Mouse (Mus musculus): ENCODE measurements around the gene Kmt5a. TPM values are rescaled to one million over a fixed set of nuclear protein-coding genes. Genes with fewer than 3 reads are reported as not detected.

Kmt5a gene
- 12.3 and 15.4 TPM in 2 replicates for polyA plus RNA-seq (2015; fragmentation: Nextera tagmentation; extraction: Ambion mirVana)

DNA sequence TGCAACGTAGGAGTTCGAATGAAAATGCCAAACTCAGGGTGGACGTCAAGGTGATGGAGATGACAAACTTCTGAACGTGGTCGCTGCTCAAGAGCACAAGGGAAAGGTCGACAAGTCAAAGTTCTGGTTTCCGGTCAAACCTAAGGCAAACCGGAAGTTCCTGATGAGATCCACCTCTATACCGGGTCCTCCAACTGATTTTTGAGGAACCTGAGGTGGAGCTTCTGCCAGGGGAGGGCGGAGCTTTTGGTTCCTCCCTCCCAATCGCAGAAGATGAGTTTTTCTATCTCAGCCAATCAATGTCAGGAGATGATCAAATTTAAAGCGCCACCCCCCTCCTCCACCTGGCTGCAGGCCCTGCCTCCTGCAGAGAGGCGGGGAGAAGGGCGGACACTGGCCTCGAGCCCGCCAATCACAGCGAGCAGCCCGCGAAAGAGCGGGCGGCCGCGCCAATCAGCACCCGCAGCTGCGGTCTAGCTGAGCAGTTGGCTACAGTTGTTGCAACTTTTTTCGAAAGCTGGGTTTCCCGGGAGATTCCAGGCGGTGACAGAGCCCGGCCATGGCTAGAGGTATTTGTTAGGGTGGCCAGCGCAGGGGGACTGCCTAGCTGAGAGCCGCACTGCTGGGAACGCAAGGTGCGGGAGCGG, at the start of gene Kmt5a:
Kmt5a (plus strand) TSS at position 484 of the 647 bp plus-strand sequence.
- peak; percentile 98 for ATAC-seq
- H3K4me2 ChIP-seq (ENCODE audit: low read length): peak within 1 kb of the TSS; percentile 100
- H3K4me1 ChIP-seq (ENCODE audit: control insufficient read depth, insufficient read depth, low read length): peaks cover 10% of the 10 kb centered on the region
- H3K9me3 ChIP-seq (replicated peaks; ENCODE audit: control insufficient read depth, low read length, poor library complexity, severe bottlenecking): no peaks in the 10 kb centered on the region
- H3K27ac ChIP-seq (ENCODE audit: low read length): peak within 1 kb of the TSS; percentile 40
- peak within 1 kb of the TSS; percentile 54 for H3K4me3 ChIP-seq (ENCODE audit: low read depth, low read length)
- peak within 1 kb of the TSS; percentile 72 for H3K9ac ChIP-seq (ENCODE audit: low read depth, low read length)
- no peaks in the 10 kb centered on the region for H3K36me3 ChIP-seq (ENCODE audit: control insufficient read depth, insufficient read depth, low read length)
- under 1% methylated on average over 34 of the region's 34 CpGs for WGBS
- H3K27me3 ChIP-seq (ENCODE audit: control insufficient read depth, insufficient read depth, low read depth, low read length): no peaks in the 10 kb centered on the region

DNA sequence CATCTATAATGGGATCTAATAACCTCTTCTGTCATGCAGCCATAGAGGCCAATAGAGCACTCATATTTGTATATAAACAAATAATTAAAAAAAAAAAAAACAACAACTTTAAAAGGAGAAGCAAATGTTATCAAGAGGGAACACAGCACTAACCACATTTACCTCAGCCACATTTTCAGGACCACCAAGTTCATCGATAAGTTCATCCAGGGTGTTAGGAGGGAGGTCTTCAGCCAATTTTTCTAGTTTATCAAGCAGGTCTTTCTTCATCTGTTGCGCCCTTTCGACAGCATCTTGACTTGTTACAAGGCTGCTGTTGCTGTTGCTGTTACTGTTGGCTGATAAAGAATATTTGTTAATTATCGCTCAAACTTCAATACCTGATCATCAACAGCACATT, 47.3 kb upstream of the Kmt5a start:
- Histone ChIP-seq H3K4me1 (ENCODE audit: control insufficient read depth, insufficient read depth, low read length) (no peaks in the 10 kb centered on the region), H3K9ac (ENCODE audit: low read depth, low read length) (no peak overlapping the region), H3K4me3 (ENCODE audit: low read depth, low read length) (no peak overlapping the region), H3K4me2 (ENCODE audit: low read length) (no peak overlapping the region), H3K27ac (ENCODE audit: low read length) (no peak overlapping the region), H3K27me3 (ENCODE audit: control insufficient read depth, insufficient read depth, low read depth, low read length) (no peaks in the 10 kb centered on the region), H3K36me3 (ENCODE audit: control insufficient read depth, insufficient read depth, low read length) (peaks cover 29% of the 10 kb centered on the region), H3K9me3 (replicated peaks; ENCODE audit: control insufficient read depth, low read length, poor library complexity, severe bottlenecking) (no peaks in the 10 kb centered on the region)
- no peak for ATAC-seq
- WGBS: 97% methylated on average over 4 of the region's 4 CpGs

DNA sequence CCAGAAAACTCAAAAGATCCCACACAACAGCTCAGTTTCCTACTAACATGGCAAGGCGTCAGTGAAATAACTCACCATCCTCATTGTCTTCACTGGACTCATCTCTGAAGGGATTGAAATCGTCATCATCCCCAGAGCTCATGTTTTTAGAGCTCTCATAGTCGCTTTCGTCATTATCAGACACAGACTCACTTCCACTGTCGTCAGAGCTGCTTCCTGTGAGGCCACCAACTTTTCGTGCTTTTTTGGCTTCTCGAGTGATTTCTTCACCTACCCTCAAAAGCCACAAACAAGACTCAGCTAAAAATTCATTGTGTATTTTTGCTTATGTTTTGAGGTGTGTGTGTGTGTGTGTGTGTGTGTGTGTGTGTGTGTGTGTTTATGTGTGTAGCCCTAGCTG, 46.0 kb upstream of the Kmt5a start:
- ATAC-seq: no peak
- WGBS: 94% methylated on average over 7 of the region's 7 CpGs
- H3K36me3 ChIP-seq (ENCODE audit: control insufficient read depth, insufficient read depth, low read length): peaks cover 30% of the 10 kb centered on the region

DNA sequence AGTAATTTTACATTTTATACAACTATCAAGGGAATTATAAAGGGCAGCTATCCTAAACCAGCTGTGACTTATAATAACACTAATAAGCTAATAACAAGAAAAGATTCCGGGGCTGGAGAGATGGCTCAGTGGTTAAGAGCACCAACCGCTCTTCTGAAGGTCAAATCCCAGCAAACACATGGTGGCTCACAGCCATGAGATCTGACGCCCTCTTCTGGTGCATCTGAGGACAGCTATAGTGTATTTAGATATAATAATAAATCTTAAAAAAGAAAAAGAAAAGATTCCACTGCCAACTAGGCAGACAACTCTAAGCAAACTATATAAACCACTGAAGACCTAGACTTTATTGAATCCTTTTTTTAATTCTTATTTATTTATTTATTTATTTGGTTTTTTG, 28.9 kb upstream of the Kmt5a start:
- Histone ChIP-seq H3K4me2 (ENCODE audit: low read length) (no peak overlapping the region), H3K9me3 (replicated peaks; ENCODE audit: control insufficient read depth, low read length, poor library complexity, severe bottlenecking) (no peaks in the 10 kb centered on the region), H3K27ac (ENCODE audit: low read length) (no peak overlapping the region), H3K36me3 (ENCODE audit: control insufficient read depth, insufficient read depth, low read length) (peaks cover 18% of the 10 kb centered on the region), H3K4me1 (ENCODE audit: control insufficient read depth, insufficient read depth, low read length) (no peaks in the 10 kb centered on the region), H3K4me3 (ENCODE audit: low read depth, low read length) (no peak overlapping the region), H3K9ac (ENCODE audit: low read depth, low read length) (no peak overlapping the region), H3K27me3 (ENCODE audit: control insufficient read depth, insufficient read depth, low read depth, low read length) (no peaks in the 10 kb centered on the region)
- no peak for ATAC-seq
- 81% methylated on average over 3 of the region's 3 CpGs for WGBS

More for the DNA sequence above, 46.0 kb upstream of the Kmt5a start:
- no peaks in the 10 kb centered on the region for H3K9me3 ChIP-seq (replicated peaks; ENCODE audit: control insufficient read depth, low read length, poor library complexity, severe bottlenecking)
- H3K4me3 ChIP-seq (ENCODE audit: low read depth, low read length): no peak overlapping the region
- no peak overlapping the region for H3K4me2 ChIP-seq (ENCODE audit: low read length)
- H3K27me3 ChIP-seq (ENCODE audit: control insufficient read depth, insufficient read depth, low read depth, low read length): no peaks in the 10 kb centered on the region
- H3K9ac ChIP-seq (ENCODE audit: low read depth, low read length): no peak overlapping the region
- no peak overlapping the region for H3K27ac ChIP-seq (ENCODE audit: low read length)
- H3K4me1 ChIP-seq (ENCODE audit: control insufficient read depth, insufficient read depth, low read length): no peaks in the 10 kb centered on the region

DNA sequence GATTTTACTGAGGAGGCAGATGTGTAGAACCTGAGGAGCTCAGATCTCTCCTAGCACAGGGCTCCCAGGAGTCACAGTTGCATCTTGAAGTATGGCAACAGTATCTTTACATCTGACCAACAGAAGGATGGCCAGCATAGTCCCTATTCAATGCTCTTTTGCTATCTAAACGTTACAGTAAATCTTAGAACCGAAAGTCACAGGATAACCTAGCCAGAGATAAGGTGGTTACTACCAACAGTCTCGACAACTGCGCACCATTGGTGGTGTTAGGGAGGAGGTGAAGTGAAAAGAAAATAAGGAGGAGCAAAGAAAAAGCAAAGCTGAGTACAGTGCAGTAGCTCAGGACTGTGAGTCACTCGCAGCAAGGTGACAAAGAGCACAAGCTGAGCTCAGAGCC, 27.6 kb upstream of the Kmt5a start:
- Histone ChIP-seq H3K4me2 (ENCODE audit: low read length) (no peak overlapping the region), H3K27me3 (ENCODE audit: control insufficient read depth, insufficient read depth, low read depth, low read length) (no peaks in the 10 kb centered on the region), H3K9me3 (replicated peaks; ENCODE audit: control insufficient read depth, low read length, poor library complexity, severe bottlenecking) (no peaks in the 10 kb centered on the region), H3K27ac (ENCODE audit: low read length) (no peak overlapping the region), H3K4me3 (ENCODE audit: low read depth, low read length) (no peak overlapping the region), H3K9ac (ENCODE audit: low read depth, low read length) (no peak overlapping the region), H3K4me1 (ENCODE audit: control insufficient read depth, insufficient read depth, low read length) (no peaks in the 10 kb centered on the region), H3K36me3 (ENCODE audit: control insufficient read depth, insufficient read depth, low read length) (peaks cover 15% of the 10 kb centered on the region)
- 93% methylated on average over 5 of the region's 5 CpGs for WGBS
- ATAC-seq: no peak

DNA sequence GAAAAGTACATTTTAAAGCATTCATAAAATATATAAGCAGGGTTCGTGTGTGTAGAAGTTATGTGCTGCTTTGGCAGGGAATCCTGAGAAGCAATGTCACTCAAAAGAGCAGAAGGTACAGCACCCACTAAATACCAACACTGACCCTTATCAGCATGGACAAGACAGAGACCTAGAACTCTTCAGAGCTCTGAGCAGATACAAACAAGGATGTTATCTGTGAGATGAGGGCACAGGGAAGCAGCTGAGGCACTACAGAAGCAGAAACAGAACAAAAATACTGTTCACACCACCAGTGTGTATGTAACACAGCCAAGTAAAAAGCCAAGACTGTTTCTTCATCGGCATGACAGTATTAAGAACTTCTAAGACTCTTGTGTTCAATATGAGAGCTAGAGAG, 20.8 kb upstream of the Kmt5a start:
- Histone ChIP-seq H3K36me3 (ENCODE audit: control insufficient read depth, insufficient read depth, low read length) (no peaks in the 10 kb centered on the region), H3K4me2 (ENCODE audit: low read length) (no peak overlapping the region), H3K27me3 (ENCODE audit: control insufficient read depth, insufficient read depth, low read depth, low read length) (no peaks in the 10 kb centered on the region), H3K9ac (ENCODE audit: low read depth, low read length) (no peak overlapping the region), H3K27ac (ENCODE audit: low read length) (no peak overlapping the region), H3K4me1 (ENCODE audit: control insufficient read depth, insufficient read depth, low read length) (peaks cover 2% of the 10 kb centered on the region), H3K9me3 (replicated peaks; ENCODE audit: control insufficient read depth, low read length, poor library complexity, severe bottlenecking) (no peaks in the 10 kb centered on the region), H3K4me3 (ENCODE audit: low read depth, low read length) (no peak overlapping the region)
- no peak for ATAC-seq
- 95% methylated on average over 2 of the region's 2 CpGs for WGBS

DNA sequence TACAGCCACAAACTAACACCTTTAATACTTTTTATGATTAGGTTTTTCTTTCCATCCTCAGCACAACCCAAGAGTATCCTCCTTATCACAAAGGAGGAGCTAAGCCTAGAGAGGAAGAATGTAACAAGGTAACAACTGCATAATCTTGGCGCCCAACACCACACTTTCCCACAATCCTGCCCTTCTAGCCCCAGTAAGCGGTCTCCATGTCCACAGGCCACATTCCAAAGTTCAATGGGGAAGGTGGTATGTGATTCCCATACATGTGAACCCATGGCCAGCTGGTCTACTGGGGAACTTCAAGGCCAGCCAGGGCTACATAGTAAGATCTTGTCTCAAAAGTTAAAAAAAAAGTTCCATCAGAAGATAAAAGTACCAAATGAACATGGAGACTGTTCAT, 17.9 kb upstream of the Kmt5a start:
- WGBS: 89% methylated on average over 2 of the region's 2 CpGs
- peaks cover 10% of the 10 kb centered on the region for H3K4me1 ChIP-seq (ENCODE audit: control insufficient read depth, insufficient read depth, low read length)
- ATAC-seq: no peak

DNA sequence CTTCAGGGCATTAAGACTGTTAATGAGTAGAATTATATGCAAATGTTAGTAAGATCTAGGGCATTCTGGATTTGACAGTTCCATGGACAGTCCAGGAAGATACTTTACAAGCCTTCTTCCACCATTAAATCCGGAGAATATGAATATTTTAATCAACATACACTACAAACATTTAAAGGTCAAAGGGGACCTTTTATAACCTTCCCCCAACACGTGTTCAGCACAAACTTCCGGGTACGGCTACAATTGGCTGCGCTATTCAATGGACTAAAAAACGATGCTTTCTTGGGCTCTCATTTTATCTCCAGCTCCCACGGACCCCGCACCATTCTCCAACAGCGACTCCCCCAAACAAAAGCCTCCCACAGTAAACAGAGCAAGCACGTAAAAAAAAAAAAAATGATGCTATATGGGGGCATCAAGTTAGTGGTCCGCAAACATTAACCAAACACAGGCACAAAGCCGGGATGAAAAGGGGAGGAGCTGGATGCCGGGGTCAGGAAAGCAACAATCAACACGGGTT, 15.5 kb upstream of the Kmt5a start:
- peak overlapping the region; percentile 89 for H3K27ac ChIP-seq (ENCODE audit: low read length)
- no peaks in the 10 kb centered on the region for H3K36me3 ChIP-seq (ENCODE audit: control insufficient read depth, insufficient read depth, low read length)
- 3% methylated on average over 14 of the region's 14 CpGs for WGBS
- peaks cover 10% of the 10 kb centered on the region for H3K4me1 ChIP-seq (ENCODE audit: control insufficient read depth, insufficient read depth, low read length)
- ATAC-seq: no peak
- peak overlapping the region; percentile 93 for H3K4me2 ChIP-seq (ENCODE audit: low read length)
- no peaks in the 10 kb centered on the region for H3K9me3 ChIP-seq (replicated peaks; ENCODE audit: control insufficient read depth, low read length, poor library complexity, severe bottlenecking)
- H3K27me3 ChIP-seq (ENCODE audit: control insufficient read depth, insufficient read depth, low read depth, low read length): no peaks in the 10 kb centered on the region
- H3K9ac ChIP-seq (ENCODE audit: low read depth, low read length): peak overlapping the region; percentile 95
- H3K4me3 ChIP-seq (ENCODE audit: low read depth, low read length): peak overlapping the region; percentile 97

More for the DNA sequence above, 17.9 kb upstream of the Kmt5a start:
- no peaks in the 10 kb centered on the region for H3K36me3 ChIP-seq (ENCODE audit: control insufficient read depth, insufficient read depth, low read length)
- H3K9ac ChIP-seq (ENCODE audit: low read depth, low read length): no peak overlapping the region
- no peak overlapping the region for H3K4me3 ChIP-seq (ENCODE audit: low read depth, low read length)
- H3K4me2 ChIP-seq (ENCODE audit: low read length): no peak overlapping the region
- H3K9me3 ChIP-seq (replicated peaks; ENCODE audit: control insufficient read depth, low read length, poor library complexity, severe bottlenecking): no peaks in the 10 kb centered on the region
- H3K27ac ChIP-seq (ENCODE audit: low read length): no peak overlapping the region
- no peaks in the 10 kb centered on the region for H3K27me3 ChIP-seq (ENCODE audit: control insufficient read depth, insufficient read depth, low read depth, low read length)

DNA sequence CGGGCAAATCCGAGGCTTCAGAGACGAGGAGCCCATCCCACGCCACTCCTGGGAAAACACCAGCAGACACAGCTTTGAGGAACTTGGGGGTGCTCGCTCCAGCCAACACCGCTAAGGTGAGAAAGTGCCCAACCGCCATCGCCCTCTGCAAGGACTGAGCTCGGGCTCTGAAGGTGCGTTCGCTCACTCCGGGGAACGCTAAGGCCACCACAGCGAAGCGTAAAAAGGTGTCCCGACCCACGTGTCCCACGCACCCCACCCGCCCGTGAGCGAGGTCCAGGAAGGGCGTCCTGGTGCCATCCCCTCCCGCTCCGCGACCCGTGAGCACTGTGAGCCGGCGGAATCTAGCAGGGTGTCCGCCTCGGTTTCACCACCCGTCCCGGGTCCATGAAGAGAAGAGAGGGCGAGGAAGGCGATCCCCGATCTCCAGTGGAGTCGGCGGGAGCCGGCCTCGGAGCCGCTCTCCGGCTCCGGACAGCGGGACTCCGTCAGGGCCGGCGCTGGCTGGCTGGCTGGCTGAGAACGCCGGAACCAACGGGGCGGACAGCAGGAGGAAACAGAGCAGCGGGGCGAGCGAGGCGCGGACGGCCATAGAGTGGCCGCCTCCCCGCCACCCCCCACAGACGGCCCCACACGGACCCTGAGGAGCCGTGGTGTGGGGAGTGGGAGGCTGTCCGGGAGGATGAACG, 14.9 kb upstream of the Kmt5a start:
- H3K36me3 ChIP-seq (ENCODE audit: control insufficient read depth, insufficient read depth, low read length): no peaks in the 10 kb centered on the region
- H3K9ac ChIP-seq (ENCODE audit: low read depth, low read length): peak overlapping the region; percentile 95
- peak overlapping the region; percentile 97 for H3K4me3 ChIP-seq (ENCODE audit: low read depth, low read length)
- peaks cover 10% of the 10 kb centered on the region for H3K4me1 ChIP-seq (ENCODE audit: control insufficient read depth, insufficient read depth, low read length)
- peak overlapping the region; percentile 89 for H3K27ac ChIP-seq (ENCODE audit: low read length)
- no peaks in the 10 kb centered on the region for H3K9me3 ChIP-seq (replicated peaks; ENCODE audit: control insufficient read depth, low read length, poor library complexity, severe bottlenecking)
- WGBS: under 1% methylated on average over 63 of the region's 63 CpGs
- peak; percentile 84 for ATAC-seq
- H3K4me2 ChIP-seq (ENCODE audit: low read length): peak overlapping the region; percentile 93
- H3K27me3 ChIP-seq (ENCODE audit: control insufficient read depth, insufficient read depth, low read depth, low read length): no peaks in the 10 kb centered on the region

All from midbrain, embryonic 16.5 days (tissue).